ENCODE assay signal across 8 mouse cellular contexts in genomic region chr3:89714359-89715206, GRCm38 (mm10). TPM values are rescaled to one million over a fixed set of nuclear protein-coding genes. Genes with fewer than 3 reads are reported as not detected.
DNase-seq lines count a peak whose midpoint lies in the region; ATAC-seq and TF ChIP-seq lines count a peak whose summit lies in the region.

TSS of gene Adar (plus strand) at chr3:89715022.

- H3K4me2 ChIP-seq in forebrain, embryonic 12.5 days = peak within 1 kb of the TSS; percentile 89
- H3K4me2 ChIP-seq in heart, embryonic 16.5 days (ENCODE audit: low read depth, low read length) = peak within 1 kb of the TSS; percentile 96
- H3K4me2 ChIP-seq in liver, embryonic 14.5 days (ENCODE audit: low read depth) = peak within 1 kb of the TSS; percentile 81
- H3K4me2 ChIP-seq in neural tube, embryonic 11.5 days (ENCODE audit: low read depth) = peak within 1 kb of the TSS; percentile 61
- H3K4me2 ChIP-seq in stomach, postnatal 0 days (replicated peaks; ENCODE audit: low read depth) = peak within 1 kb of the TSS; percentile 97

- DNase-seq in c-Kit-positive CD71-positive TER-119-positive erythroid progenitor cells, embryonic 14.5 days (ENCODE audit: low spot score) = peak; percentile 72
- peak; percentile 61 to 83 for DNase-seq in kidney, postnatal 36 days
- peak; percentile 38 to 46 (median 40) for DNase-seq in liver, embryonic 14.5 days (ENCODE audit: low read depth in 3 of 3, low spot score in 3 of 3)
- DNase-seq in neural tube, embryonic 11.5 days (ENCODE audit: low spot score) = peak; percentile 90
- DNase-seq in stomach, postnatal 0 days (ENCODE audit: low spot score) = peak; percentile 87

- 6% methylated on average over 28 of the region's 28 CpGs for WGBS in forebrain, embryonic 12.5 days
- 5% methylated on average over 28 of the region's 28 CpGs for WGBS in heart, embryonic 16.5 days
- 4% methylated on average over 28 of the region's 28 CpGs for WGBS in liver, embryonic 14.5 days (ENCODE audit: insufficient replicate concordance)
- 6% methylated on average over 28 of the region's 28 CpGs for WGBS in neural tube, embryonic 11.5 days
- WGBS in stomach, postnatal 0 days = 5% methylated on average over 28 of the region's 28 CpGs

- no peak for TF ChIP-seq EP300 in liver, embryonic 14.5 days (IDR thresholded peaks at IDR 0.05; ENCODE audit: low read depth)
- no peak for TF ChIP-seq EP300 in stomach, postnatal 0 days (optimal IDR thresholded peaks at IDR 0.05)

- peaks cover 4% of the 10 kb centered on the region; the same call in 1 of the 2 replicates for H3K36me3 ChIP-seq in E14TG2a.4 (ENCODE audit: insufficient read depth, low read length)
- H3K36me3 ChIP-seq in forebrain, embryonic 12.5 days (replicated peaks) = peaks cover 3% of the 10 kb centered on the region; the same call in 1 of the 2 replicates
- no peaks in the 10 kb centered on the region for H3K36me3 ChIP-seq in heart, embryonic 16.5 days (ENCODE audit: control insufficient read depth, insufficient read depth)
- H3K36me3 ChIP-seq in liver, embryonic 14.5 days (replicated peaks; ENCODE audit: control insufficient read depth, insufficient read depth, low read depth) = no peaks in the 10 kb centered on the region
- no peaks in the 10 kb centered on the region for H3K36me3 ChIP-seq in neural tube, embryonic 11.5 days (ENCODE audit: control insufficient read depth, insufficient read depth, low read length)
- H3K36me3 ChIP-seq in stomach, postnatal 0 days (ENCODE audit: control insufficient read depth, insufficient read depth, low read length) = no peaks in the 10 kb centered on the region

- peak; percentile 57 for TF ChIP-seq CTCF in E14TG2a.4 (conservative IDR thresholded peaks at IDR 0.05; ENCODE audit: low read length)
- TF ChIP-seq CTCF in liver, embryonic 14.5 days (IDR thresholded peaks at IDR 0.05; ENCODE audit: low read depth) = peak; percentile 67
- TF ChIP-seq CTCF in stomach, postnatal 0 days (IDR thresholded peaks at IDR 0.05; ENCODE audit: low read depth) = peak; percentile 78

- H3K27ac ChIP-seq in forebrain, embryonic 12.5 days = peak within 1 kb of the TSS; percentile 83
- peak within 1 kb of the TSS; percentile 87 for H3K27ac ChIP-seq in heart, embryonic 16.5 days (ENCODE audit: low read length)
- H3K27ac ChIP-seq in liver, embryonic 14.5 days = no peak within 1 kb of the TSS
- peak within 1 kb of the TSS; percentile 55 for H3K27ac ChIP-seq in neural tube, embryonic 11.5 days (ENCODE audit: low read depth, low read length)
- H3K27ac ChIP-seq in stomach, postnatal 0 days (replicated peaks) = peak within 1 kb of the TSS; percentile 67

- peak within 1 kb of the TSS; percentile 88 for H3K9ac ChIP-seq in forebrain, embryonic 12.5 days
- H3K9ac ChIP-seq in heart, embryonic 16.5 days (ENCODE audit: low read length) = peak within 1 kb of the TSS; percentile 91
- H3K9ac ChIP-seq in liver, embryonic 14.5 days (replicated peaks) = peak within 1 kb of the TSS; percentile 65
- H3K9ac ChIP-seq in neural tube, embryonic 11.5 days (ENCODE audit: low read length) = peak within 1 kb of the TSS; percentile 94
- H3K9ac ChIP-seq in stomach, postnatal 0 days (ENCODE audit: low read length) = peak within 1 kb of the TSS; percentile 87

- H3K4me1 ChIP-seq in E14TG2a.4 (replicated peaks; ENCODE audit: low read depth, low read length) = peaks cover 21% of the 10 kb centered on the region
- H3K4me1 ChIP-seq in forebrain, embryonic 12.5 days = peaks cover 11% of the 10 kb centered on the region
- peaks cover 15% of the 10 kb centered on the region for H3K4me1 ChIP-seq in heart, embryonic 16.5 days (ENCODE audit: control insufficient read depth, insufficient read depth, low read length)
- H3K4me1 ChIP-seq in liver, embryonic 14.5 days (replicated peaks; ENCODE audit: control insufficient read depth in 2 of 2, insufficient read depth in 2 of 2, low read length in 1 of 2) = peaks cover 0 to 5% of the 10 kb centered on the region in 2 experiments; a peak in 1 of 4 replicates
- peaks cover 5% of the 10 kb centered on the region for H3K4me1 ChIP-seq in neural tube, embryonic 11.5 days (ENCODE audit: control insufficient read depth, insufficient read depth, low read length)
- H3K4me1 ChIP-seq in stomach, postnatal 0 days (replicated peaks; ENCODE audit: control insufficient read depth, insufficient read depth) = 0 out of 2 replicates have a peak, but pooled peaks cover 2% of the 10 kb centered on the region

- ATAC-seq in forebrain, embryonic 12.5 days (ENCODE audit: low FRiP score) = peak; percentile 93
- peak; percentile 74 for ATAC-seq in heart, embryonic 16.5 days (replicated peaks; ENCODE audit: extremely low read depth, insufficient read depth, low FRiP score)
- peak; percentile 76 for ATAC-seq in liver, embryonic 14.5 days (ENCODE audit: insufficient read depth)
- peak; percentile 87 for ATAC-seq in neural tube, embryonic 11.5 days (ENCODE audit: insufficient read depth, low FRiP score, low TSS enrichment)
- peak; percentile 87 for ATAC-seq in stomach, postnatal 0 days (ENCODE audit: low FRiP score, low TSS enrichment)

- peaks cover 3% of the 10 kb centered on the region; the same call in 1 of the 2 replicates for H3K9me3 ChIP-seq in E14TG2a.4 (ENCODE audit: low read length)
- H3K9me3 ChIP-seq in forebrain, embryonic 12.5 days = no peaks in the 10 kb centered on the region
- H3K9me3 ChIP-seq in heart, embryonic 16.5 days (replicated peaks; ENCODE audit: control insufficient read depth, low read length) = no peaks in the 10 kb centered on the region
- H3K9me3 ChIP-seq in liver, embryonic 14.5 days (ENCODE audit: control insufficient read depth, low read length) = no peaks in the 10 kb centered on the region
- H3K9me3 ChIP-seq in neural tube, embryonic 11.5 days (ENCODE audit: control insufficient read depth, low read length) = no peaks in the 10 kb centered on the region
- H3K9me3 ChIP-seq in stomach, postnatal 0 days (ENCODE audit: control insufficient read depth, low read length) = no peaks in the 10 kb centered on the region

- peak within 1 kb of the TSS; percentile 95 for H3K4me3 ChIP-seq in E14TG2a.4 (replicated peaks; ENCODE audit: low read length)
- peak within 1 kb of the TSS; percentile 82 for H3K4me3 ChIP-seq in forebrain, embryonic 12.5 days (replicated peaks)
- H3K4me3 ChIP-seq in heart, embryonic 16.5 days (ENCODE audit: low read length) = peak within 1 kb of the TSS; percentile 75
- H3K4me3 ChIP-seq in liver, embryonic 14.5 days (ENCODE audit: insufficient read depth in 1 of 2, low read depth in 2 of 2, low read length in 2 of 2) = peak within 1 kb of the TSS; percentile 67 to 83
- H3K4me3 ChIP-seq in neural tube, embryonic 11.5 days (ENCODE audit: low read depth, low read length) = peak within 1 kb of the TSS; percentile 97
- H3K4me3 ChIP-seq in stomach, postnatal 0 days (ENCODE audit: low read depth, low read length) = peak within 1 kb of the TSS; percentile 91

- peaks cover 12% of the 10 kb centered on the region for H3K27me3 ChIP-seq in E14TG2a.4 (ENCODE audit: insufficient read depth, low read length)
- H3K27me3 ChIP-seq in forebrain, embryonic 12.5 days = peaks cover 8% of the 10 kb centered on the region; the same call in 1 of the 2 replicates
- no peaks in the 10 kb centered on the region for H3K27me3 ChIP-seq in heart, embryonic 16.5 days (ENCODE audit: control insufficient read depth, insufficient read depth, low read length)
- no peaks in the 10 kb centered on the region for H3K27me3 ChIP-seq in liver, embryonic 14.5 days (ENCODE audit: control insufficient read depth, insufficient read depth, low read length)
- no peaks in the 10 kb centered on the region for H3K27me3 ChIP-seq in neural tube, embryonic 11.5 days (ENCODE audit: control insufficient read depth, insufficient read depth, low read length)
- H3K27me3 ChIP-seq in stomach, postnatal 0 days (ENCODE audit: control insufficient read depth, insufficient read depth, low read length) = no peaks in the 10 kb centered on the region

RNA-seq across cellular contexts. Expression of gene Adar, which starts in this region (rescaled TPM):
- 22.1 and 28.5 TPM in 2 replicates for polyA plus RNA-seq in forebrain, embryonic 12.5 days (2016; fragmentation: Nextera tagmentation; extraction: Ambion mirVana)
- polyA plus RNA-seq in heart, embryonic 16.5 days (2015; fragmentation: Nextera tagmentation; extraction: Ambion mirVana) = 8.4 and 8.8 TPM in 2 replicates
- 5.8 and 7.9 TPM in 2 replicates for polyA plus RNA-seq in liver, embryonic 14.5 days (2012; rRNA removed)
- 6.4 and 6.5 TPM in 2 replicates for polyA plus RNA-seq in liver, embryonic 14.5 days (2014; fragmentation: Nextera tagmentation; extraction: Ambion mirVana)
- 17.3 and 22.0 TPM in 2 replicates for polyA plus RNA-seq in neural tube, embryonic 11.5 days (2014; fragmentation: Nextera tagmentation; extraction: Ambion mirVana)
- polyA plus RNA-seq in stomach, postnatal 0 days (2015; fragmentation: Nextera tagmentation; extraction: Ambion mirVana) = 8.5 and 8.8 TPM in 2 replicates

Comparison
In these comparisons a context has a peak if more than half of its experiments do, and no peak if none do; other contexts are left out.
1. DNase-seq: peak in every context shown above with its lines; median percentile 90 in neural tube, embryonic 11.5 days; 87 in stomach, postnatal 0 days; 72 in c-Kit-positive CD71-positive TER-119-positive erythroid progenitor cells, embryonic 14.5 days; 72 in kidney, postnatal 36 days; 40 in liver, embryonic 14.5 days.